26 mouse cellular contexts compared by ENCODE assay signal in genomic region chr13:112862978-112863677, GRCm38 (mm10).
DNase-seq lines count a peak whose midpoint lies in the region; ATAC-seq and TF ChIP-seq lines count a peak whose summit lies in the region.
"Had no signal": no experiment of that assay in that cellular context is flagged by ENCODE, and none has a peak within 500 bp of the region (broad histone marks: within the 10 kb centered on the region; RNA-seq: fewer than 3 reads in every experiment).

No protein-coding gene starts in this region.

- H3K36me3 ChIP-seq in heart, embryonic 13.5 days: peaks cover 83% of the 10 kb centered on the region
- H3K36me3 ChIP-seq in heart, embryonic 12.5 days: peaks cover 71% of the 10 kb centered on the region
- H3K36me3 ChIP-seq in C2C12 (ENCODE audit: control insufficient read depth, insufficient read depth): peaks cover 62% of the 10 kb centered on the region
- peaks cover 15% of the 10 kb centered on the region for H3K36me3 ChIP-seq in forebrain, embryonic 16.5 days (ENCODE audit: control insufficient read depth, insufficient read depth)

- no peak overlapping the region for H3K4me2 ChIP-seq in heart, embryonic 13.5 days
- no peak overlapping the region for H3K4me2 ChIP-seq in heart, embryonic 12.5 days
- no peak overlapping the region for H3K4me2 ChIP-seq in forebrain, embryonic 16.5 days (ENCODE audit: low read length)
- H3K4me2 ChIP-seq: embryonic facial prominence, embryonic 13.5 days; forebrain, embryonic 12.5 days; forebrain, embryonic 15.5 days; heart, embryonic 11.5 days; hindbrain, embryonic 14.5 days had no signal

- H3K79me3 ChIP-seq in C2C12 (ENCODE audit: low read depth): no peaks in the 10 kb centered on the region

- no peak for DNase-seq in left cerebral cortex, postnatal 4 days
- no peak for DNase-seq in left cerebral cortex, postnatal 36 days (ENCODE audit: low spot score in 2 of 2)
- DNase-seq: adrenal gland, adult 2 months; adrenal gland, postnatal 14 days; cerebellum, adult 11 months; cerebellum, adult 2 months; cerebellum, adult 9-11 months; cerebellum, postnatal 25 days; gastrocnemius, postnatal 25 days; heart, adult 2 months; heart, postnatal 14 days; heart, postnatal 4 days had no signal

- no peak overlapping the region for H3K9ac ChIP-seq in heart, embryonic 13.5 days
- no peak overlapping the region for H3K9ac ChIP-seq in heart, embryonic 12.5 days
- H3K9ac ChIP-seq in forebrain, embryonic 16.5 days (replicated peaks; ENCODE audit: low read depth, low read length): no peak overlapping the region
- H3K9ac ChIP-seq: embryonic facial prominence, embryonic 13.5 days; forebrain, embryonic 12.5 days; forebrain, embryonic 15.5 days; hindbrain, embryonic 14.5 days had no signal

- intact Hi-C loops in left cerebral cortex, postnatal 4 days (cut with DNase I): loop anchor here (10.0 kb wide), 1 partner anchor 188 kb away; no protein-coding TSS in a partner anchor
- intact Hi-C loops in left cerebral cortex, postnatal 36 days (cut with DNase I): no loop called here

- no peak overlapping the region for H3K4me3 ChIP-seq in heart, embryonic 13.5 days
- no peak overlapping the region for H3K4me3 ChIP-seq in heart, embryonic 12.5 days
- H3K4me3 ChIP-seq in C2C12 (ENCODE audit: insufficient read depth, poor library complexity, severe bottlenecking): no peak overlapping the region
- no peak overlapping the region for H3K4me3 ChIP-seq in forebrain, embryonic 16.5 days (replicated peaks; ENCODE audit: low read length)
- H3K4me3 ChIP-seq: embryonic facial prominence, embryonic 13.5 days; erythroblast, embryonic 14.5 days; forebrain, embryonic 12.5 days; forebrain, embryonic 15.5 days; heart, adult 2 months had no signal

- H3K27ac ChIP-seq in heart, embryonic 13.5 days (replicated peaks): 0 out of 2 replicates have a peak overlapping the region, but pooled peaks have one; percentile 67
- no peak overlapping the region for H3K27ac ChIP-seq in heart, embryonic 12.5 days (ENCODE audit: poor library complexity, severe bottlenecking)
- H3K27ac ChIP-seq in forebrain, embryonic 16.5 days (ENCODE audit: low read length): no peak overlapping the region
- H3K27ac ChIP-seq: embryonic facial prominence, embryonic 13.5 days; forebrain, embryonic 12.5 days; forebrain, embryonic 15.5 days; heart, adult 2 months; hindbrain, embryonic 14.5 days; hindbrain, postnatal 0 days had no signal

- 92% methylated on average over 1 of the region's 1 CpGs for WGBS in heart, embryonic 13.5 days
- whole genome bisulfite sequencing in heart, embryonic 12.5 days: 90% methylated on average over 1 of the region's 1 CpGs
- 93% methylated on average over 1 of the region's 1 CpGs for WGBS in forebrain, embryonic 16.5 days

- H3K9me3 ChIP-seq in heart, embryonic 13.5 days: 0 out of 2 replicates have a peak, but pooled peaks cover 4% of the 10 kb centered on the region
- H3K9me3 ChIP-seq in heart, embryonic 12.5 days (replicated peaks): no peaks in the 10 kb centered on the region; the same call in 1 of the 2 replicates
- no peaks in the 10 kb centered on the region; the same call in 1 of the 2 replicates for H3K9me3 ChIP-seq in forebrain, embryonic 16.5 days (ENCODE audit: control insufficient read depth, low read length)
- H3K9me3 ChIP-seq: embryonic facial prominence, embryonic 13.5 days; forebrain, embryonic 12.5 days; forebrain, embryonic 15.5 days had no signal

- no peak; the same call in 1 of the 2 replicates for ATAC-seq in heart, embryonic 13.5 days (ENCODE audit: extremely low read depth, insufficient number of reproducible peaks, low FRiP score, low TSS enrichment)
- no peak for ATAC-seq in heart, embryonic 12.5 days (ENCODE audit: insufficient number of reproducible peaks, low FRiP score)
- ATAC-seq in CD4-positive, CD25-positive, alpha-beta regulatory T cell, adult 4 months: peak; percentile 59
- peak; percentile 72 for ATAC-seq in inflammation-experienced regulatory T-cells, adult 6 months
- no peak for ATAC-seq in forebrain, embryonic 16.5 days
- ATAC-seq: forebrain, embryonic 15.5 days; hindbrain, postnatal 0 days; intestine, postnatal 0 days had no signal

- no peaks in the 10 kb centered on the region for H3K27me3 ChIP-seq in heart, embryonic 13.5 days (replicated peaks)
- no peaks in the 10 kb centered on the region for H3K27me3 ChIP-seq in heart, embryonic 12.5 days (replicated peaks)
- no peaks in the 10 kb centered on the region for H3K27me3 ChIP-seq in C2C12 (ENCODE audit: control insufficient read depth, insufficient read depth, insufficient read length)
- no peaks in the 10 kb centered on the region for H3K27me3 ChIP-seq in forebrain, embryonic 16.5 days (replicated peaks; ENCODE audit: control insufficient read depth, insufficient read depth, low read length)
- H3K27me3 ChIP-seq: embryonic facial prominence, embryonic 13.5 days; forebrain, embryonic 12.5 days; forebrain, embryonic 15.5 days had no signal

- H3ac ChIP-seq in C2C12 (ENCODE audit: control insufficient read depth, insufficient read length, low read depth): no peak overlapping the region

- peaks cover 21% of the 10 kb centered on the region for H3K4me1 ChIP-seq in heart, embryonic 13.5 days
- peaks cover 14% of the 10 kb centered on the region for H3K4me1 ChIP-seq in heart, embryonic 12.5 days (replicated peaks)
- H3K4me1 ChIP-seq in forebrain, embryonic 16.5 days (replicated peaks; ENCODE audit: control insufficient read depth, insufficient read depth, low read length): no peaks in the 10 kb centered on the region
- H3K4me1 ChIP-seq: embryonic facial prominence, embryonic 13.5 days; forebrain, embryonic 15.5 days had no signal

- no peak for TF ChIP-seq CTCF in C2C12 (IDR thresholded peaks at IDR 0.05; ENCODE audit: control insufficient read depth, insufficient read depth, insufficient read length)

- H3K79me2 ChIP-seq in C2C12 (ENCODE audit: control insufficient read depth, insufficient read depth): no peaks in the 10 kb centered on the region

TF ChIP-seq in C2C12, 6 proteins besides CTCF, POLR2A, EP300 and RAD21:
- no peak for TF ChIP-seq USF1 (IDR thresholded peaks at IDR 0.05; ENCODE audit: low read depth)
- TF ChIP-seq CEBPB (IDR thresholded peaks at IDR 0.05; ENCODE audit: low read depth): peak; percentile 90

Comparison
In these comparisons a context has a peak if more than half of its experiments do, and no peak if none do; other contexts are left out.
1. ATAC-seq: peak in CD4-positive, CD25-positive, alpha-beta regulatory T cell, adult 4 months (single experiment) and inflammation-experienced regulatory T-cells, adult 6 months (single experiment); none in heart, embryonic 13.5 days (single experiment), heart, embryonic 12.5 days (single experiment) and forebrain, embryonic 16.5 days (single experiment).